Mouse (Mus musculus): ENCODE measurements around the gene Gm49369.

DNA sequence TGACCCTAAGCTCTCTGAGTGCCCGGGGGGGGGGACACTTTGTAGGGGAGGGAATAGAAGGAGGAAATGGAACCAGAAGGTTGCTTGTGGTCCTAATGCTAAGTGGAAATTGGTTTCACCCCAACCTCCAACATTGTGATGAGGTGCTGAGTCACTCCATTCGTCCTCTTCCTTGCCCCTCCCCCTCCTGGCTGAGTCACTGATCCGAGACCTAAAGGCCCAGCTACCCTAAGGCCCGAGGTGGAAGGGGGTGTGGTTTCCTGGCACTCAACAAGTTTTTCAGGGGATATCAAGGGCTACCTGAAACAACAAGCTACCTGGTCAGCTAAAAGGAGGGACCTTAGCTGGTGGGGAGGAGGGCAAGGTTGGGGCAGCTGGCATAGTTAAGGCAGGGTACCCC, 10.7 kb upstream of the Gm49369 start:
- TF ChIP-seq POLR2A (IDR thresholded peaks at IDR 0.05; ENCODE audit: low read depth, low read length) (no peak), CTCF (IDR thresholded peaks at IDR 0.05; ENCODE audit: extremely low read depth, insufficient read length, insufficient replicate concordance, low read depth, low read length) (no peak)
